Mouse (Mus musculus) CD4-positive, CD25-positive, alpha-beta regulatory T cell, adult 4 months (primary cell): ENCODE measurements at regions not wholly inside any gene's neighbourhood (a gene's known extent, or its start where the extent isn't known, plus 50 kb on each side); places are given as distances from the start of the nearest gene placed in this dataset.

Source experiments
- ATAC-seq: one replicate; pipeline ENCODE4 v1.8.0; 2017

GRCm38 (mm10) chr16:76183105-76183504, 161.0 kb upstream of the Samsn1 start:
- ATAC-seq: no peak

GRCm38 (mm10) chr16:76181596-76181995, 159.5 kb upstream of the Samsn1 start:
- ATAC-seq: no peak

GRCm38 (mm10) chr16:76167651-76168050, 145.6 kb upstream of the Samsn1 start:
- no peak for ATAC-seq

- no peak for ATAC-seq
Observed at GRCm38 (mm10) chr16:76160879-76161278, 138.8 kb upstream of the Samsn1 start.

GRCm38 (mm10) chr16:76158585-76158984, 136.5 kb upstream of the Samsn1 start:
- no peak for ATAC-seq

- no peak for ATAC-seq
Observed at GRCm38 (mm10) chr16:76153766-76154525, 131.9 kb upstream of the Samsn1 start.

- ATAC-seq: no peak
Observed at GRCm38 (mm10) chr16:76149581-76149980, 127.5 kb upstream of the Samsn1 start.

- ATAC-seq: no peak
Observed at GRCm38 (mm10) chr16:76133892-76134291, 111.8 kb upstream of the Samsn1 start.

GRCm38 (mm10) chr16:76130486-76130885, 108.4 kb upstream of the Samsn1 start:
- no peak for ATAC-seq

GRCm38 (mm10) chr16:76129982-76130381, 107.9 kb upstream of the Samsn1 start:
- ATAC-seq: peak; percentile 87

- ATAC-seq: no peak
Observed at GRCm38 (mm10) chr16:76123021-76123384, 100.9 kb upstream of the Samsn1 start.

- peak; percentile 34 for ATAC-seq
Observed at GRCm38 (mm10) chr16:76122172-76123020, 100.3 kb upstream of the Samsn1 start.

- peak; percentile 64 for ATAC-seq
Observed at GRCm38 (mm10) chr16:76120712-76121111, 98.6 kb upstream of the Samsn1 start.

GRCm38 (mm10) chr16:76110383-76110782, 88.3 kb upstream of the Samsn1 start:
- ATAC-seq: no peak

- no peak for ATAC-seq
Observed at GRCm38 (mm10) chr16:76108464-76108863, 86.4 kb upstream of the Samsn1 start.

GRCm38 (mm10) chr16:76104673-76105072, 82.6 kb upstream of the Samsn1 start:
- no peak for ATAC-seq

GRCm38 (mm10) chr16:76101773-76102172, 79.7 kb upstream of the Samsn1 start:
- ATAC-seq: no peak

- no peak for ATAC-seq
Observed at GRCm38 (mm10) chr16:76097808-76098207, 75.7 kb upstream of the Samsn1 start.

GRCm38 (mm10) chr16:76096363-76096762, 74.3 kb upstream of the Samsn1 start:
- no peak for ATAC-seq

- no peak for ATAC-seq
Observed at GRCm38 (mm10) chr16:76085363-76085762, 63.3 kb upstream of the Samsn1 start.

- ATAC-seq: peak; percentile 84
Observed at GRCm38 (mm10) chr16:76082465-76082864, 60.4 kb upstream of the Samsn1 start.

GRCm38 (mm10) chr16:76079761-76080502, 57.9 kb upstream of the Samsn1 start:
- no peak for ATAC-seq

- ATAC-seq: no peak
Observed at GRCm38 (mm10) chr16:76078219-76078618, 56.1 kb upstream of the Samsn1 start.
